Mouse (Mus musculus): ENCODE results near the gene Ift140.
A peak's percentile ranks its signal among the peaks of the same experiment; 100 is the strongest.

Ift140 gene

GRCm38 (mm10) chr17:25076906-25077305, 61.0 kb downstream of the Ift140 start:
- DNase-seq (ENCODE audit: low spot score in 2 of 2), result no peak

GRCm38 (mm10) chr17:25077771-25078372, 62.0 kb downstream of the Ift140 start:
- DNase-seq (ENCODE audit: low spot score in 2 of 2), result peak; percentile 39 to 62

GRCm38 (mm10) chr17:25080210-25080609, 64.3 kb downstream of the Ift140 start:
- no peak for DNase-seq (ENCODE audit: low spot score in 2 of 2)

- no peak for DNase-seq (ENCODE audit: low spot score in 2 of 2)
Measured at GRCm38 (mm10) chr17:25080960-25081381, 65.1 kb downstream of the Ift140 start.

GRCm38 (mm10) chr17:25082081-25082847, 66.4 kb downstream of the Ift140 start:
- DNase-seq (ENCODE audit: low spot score in 2 of 2), result no peak

GRCm38 (mm10) chr17:25082887-25083286, 67.0 kb downstream of the Ift140 start:
- DNase-seq (ENCODE audit: low spot score in 2 of 2), result no peak

- DNase-seq (ENCODE audit: low spot score in 2 of 2), result no peak
Measured at GRCm38 (mm10) chr17:25083444-25083931, 67.6 kb downstream of the Ift140 start, which contains the start of gene Tmem204. Tmem204 (minus strand) TSS chr17:25083591.

- DNase-seq (ENCODE audit: low spot score in 2 of 2), result no peak
Measured at GRCm38 (mm10) chr17:25084835-25085385, 69.0 kb downstream of the Ift140 start.

- no peak for DNase-seq (ENCODE audit: low spot score in 2 of 2)
Measured at GRCm38 (mm10) chr17:25086724-25087123, 70.8 kb downstream of the Ift140 start.

GRCm38 (mm10) chr17:25089158-25089557, 73.3 kb downstream of the Ift140 start:
- no peak for DNase-seq (ENCODE audit: low spot score in 2 of 2)

GRCm38 (mm10) chr17:25090450-25090849, 74.6 kb downstream of the Ift140 start:
- no peak for DNase-seq (ENCODE audit: low spot score in 2 of 2)

- DNase-seq (ENCODE audit: low spot score in 2 of 2), result no peak
Measured at GRCm38 (mm10) chr17:25096221-25096620, 80.3 kb downstream of the Ift140 start.

- DNase-seq (ENCODE audit: low spot score in 2 of 2), result no peak
Measured at GRCm38 (mm10) chr17:25100052-25100451, 84.2 kb downstream of the Ift140 start.

- DNase-seq (ENCODE audit: low spot score in 2 of 2), result no peak
Measured at GRCm38 (mm10) chr17:25101338-25101737, 85.5 kb downstream of the Ift140 start.

- DNase-seq (ENCODE audit: low spot score in 2 of 2), result no peak
Measured at GRCm38 (mm10) chr17:25107786-25108185, 91.9 kb downstream of the Ift140 start.

- DNase-seq (ENCODE audit: low spot score in 2 of 2), result no peak
Measured at GRCm38 (mm10) chr17:25109578-25109977, 93.7 kb downstream of the Ift140 start.

- no peak for DNase-seq (ENCODE audit: low spot score in 2 of 2)
Measured at GRCm38 (mm10) chr17:25110590-25110989, 94.7 kb downstream of the Ift140 start.

- DNase-seq (ENCODE audit: low spot score in 2 of 2), result no peak
Measured at GRCm38 (mm10) chr17:25111220-25111619, 95.3 kb downstream of the Ift140 start.

- peak; percentile 37 to 45 for DNase-seq (ENCODE audit: low spot score in 2 of 2)
Measured at GRCm38 (mm10) chr17:25111739-25112422, 96.0 kb downstream of the Ift140 start.

GRCm38 (mm10) chr17:25112423-25112810, 96.5 kb downstream of the Ift140 start:
- DNase-seq (ENCODE audit: low spot score in 2 of 2), result no peak

GRCm38 (mm10) chr17:25114908-25115645, 99.2 kb downstream of the Ift140 start:
- DNase-seq (ENCODE audit: low spot score in 2 of 2), result no peak
